Mouse (Mus musculus): ENCODE measurements around the gene Grik2. TPM values are rescaled to one million over a fixed set of nuclear protein-coding genes. Genes with fewer than 3 reads are reported as not detected.

Grik2 gene
- total and polyA plus RNA-seq, 3 experiments: not detected

GRCm38 (mm10) chr10:49794129-49794528, 5.6 kb upstream of the Grik2 start:
- no peaks in the 10 kb centered on the region for H3K9me3 ChIP-seq (replicated peaks; ENCODE audit: insufficient read depth, low read length)
- no peaks in the 10 kb centered on the region for H3K27me3 ChIP-seq (ENCODE audit: control insufficient read depth in 1 of 2, insufficient read depth in 2 of 2, low read length in 2 of 2)
- H3K36me3 ChIP-seq (ENCODE audit: control insufficient read depth in 1 of 2, insufficient read depth in 2 of 2, low read length in 2 of 2): no peaks in the 10 kb centered on the region
- H3K27ac ChIP-seq (ENCODE audit: control insufficient read depth, low read depth, low read length): no peak overlapping the region
- TF ChIP-seq CHD1 (IDR thresholded peaks at IDR 0.05; ENCODE audit: low read depth, low read length): no peak
- no peaks in the 10 kb centered on the region for H3K79me2 ChIP-seq (ENCODE audit: control insufficient read depth, insufficient read depth, low read length, poor library complexity)
- no peaks in the 10 kb centered on the region for H3K4me1 ChIP-seq (ENCODE audit: control insufficient read depth in 1 of 2, insufficient read depth in 2 of 2, low read length in 2 of 2)
- no peak overlapping the region for H3K9ac ChIP-seq (ENCODE audit: control insufficient read depth, low read depth, low read length, poor library complexity, severe bottlenecking)
- no peak overlapping the region for H3K4me3 ChIP-seq (ENCODE audit: control insufficient read depth in 1 of 2, insufficient read depth in 1 of 2, low read depth in 2 of 2, low read length in 2 of 2)
- DNase-seq (ENCODE audit: low read depth, low spot score): no peak

DNA sequence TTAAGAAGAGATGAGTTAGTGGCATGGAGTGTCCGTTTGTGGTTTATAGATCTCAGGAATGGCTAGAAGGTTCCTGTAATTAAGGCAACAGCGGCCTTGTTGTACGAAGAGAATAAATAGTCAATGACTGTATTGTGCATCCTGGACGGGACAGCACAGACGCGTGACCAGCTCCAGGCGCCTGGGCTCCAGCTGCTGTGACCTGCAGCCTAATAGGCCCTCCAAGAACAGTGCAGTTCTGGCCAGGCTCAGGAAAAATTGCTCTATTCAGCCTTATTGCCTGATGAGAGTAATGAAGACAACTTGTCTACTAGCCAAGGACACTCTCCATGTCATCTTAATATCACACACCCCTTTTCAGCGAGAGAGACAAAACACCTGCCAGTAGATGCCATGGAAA, 1.8 kb upstream of the Grik2 start:
- H3K27me3 ChIP-seq (ENCODE audit: control insufficient read depth in 1 of 2, insufficient read depth in 2 of 2, low read length in 2 of 2): no peaks in the 10 kb centered on the region
- H3K9ac ChIP-seq (ENCODE audit: control insufficient read depth, low read depth, low read length, poor library complexity, severe bottlenecking): no peak overlapping the region
- DNase-seq (ENCODE audit: low read depth, low spot score): no peak
- TF ChIP-seq MXI1 (IDR thresholded peaks at IDR 0.05; ENCODE audit: low read depth, low read length) (no peak), KAT2A (conservative IDR thresholded peaks at IDR 0.05; ENCODE audit: low read depth, low read length) (no peak), GATA1 (IDR thresholded peaks at IDR 0.05; ENCODE audit: low read depth, low read length) (no peak), ZKSCAN1 (IDR thresholded peaks at IDR 0.05; ENCODE audit: low read depth, low read length) (no peak), MAZ (IDR thresholded peaks at IDR 0.05; ENCODE audit: low read depth, low read length) (no peak), NELFE (IDR thresholded peaks at IDR 0.05; ENCODE audit: low read depth, low read length) (no peak), GABPA (IDR thresholded peaks at IDR 0.05; ENCODE audit: low read depth, low read length) (no peak), ETS1 (IDR thresholded peaks at IDR 0.05; ENCODE audit: low read depth, low read length) (no peak), MAFK (IDR thresholded peaks at IDR 0.05; ENCODE audit: borderline replicate concordance, low read depth, low read length) (no peak), ZC3H11A (IDR thresholded peaks at IDR 0.05; ENCODE audit: low read depth, low read length) (no peak), MYC (IDR thresholded peaks at IDR 0.05; ENCODE audit: low read depth, low read length) (no peak), MYB (IDR thresholded peaks at IDR 0.05; ENCODE audit: low read depth, low read length) (no peak), RCOR1 (IDR thresholded peaks at IDR 0.05; ENCODE audit: low read depth, low read length) (no peak)
- H3K27ac ChIP-seq (ENCODE audit: control insufficient read depth, low read depth, low read length): no peak overlapping the region
- no peaks in the 10 kb centered on the region for H3K36me3 ChIP-seq (ENCODE audit: control insufficient read depth in 1 of 2, insufficient read depth in 2 of 2, low read length in 2 of 2)
- H3K4me3 ChIP-seq (ENCODE audit: control insufficient read depth in 1 of 2, insufficient read depth in 1 of 2, low read depth in 2 of 2, low read length in 2 of 2): no peak overlapping the region
- H3K4me1 ChIP-seq (ENCODE audit: control insufficient read depth in 1 of 2, insufficient read depth in 2 of 2, low read length in 2 of 2): no peaks in the 10 kb centered on the region
- H3K79me2 ChIP-seq (ENCODE audit: control insufficient read depth, insufficient read depth, low read length, poor library complexity): no peaks in the 10 kb centered on the region
- H3K9me3 ChIP-seq (replicated peaks; ENCODE audit: insufficient read depth, low read length): no peaks in the 10 kb centered on the region

DNA sequence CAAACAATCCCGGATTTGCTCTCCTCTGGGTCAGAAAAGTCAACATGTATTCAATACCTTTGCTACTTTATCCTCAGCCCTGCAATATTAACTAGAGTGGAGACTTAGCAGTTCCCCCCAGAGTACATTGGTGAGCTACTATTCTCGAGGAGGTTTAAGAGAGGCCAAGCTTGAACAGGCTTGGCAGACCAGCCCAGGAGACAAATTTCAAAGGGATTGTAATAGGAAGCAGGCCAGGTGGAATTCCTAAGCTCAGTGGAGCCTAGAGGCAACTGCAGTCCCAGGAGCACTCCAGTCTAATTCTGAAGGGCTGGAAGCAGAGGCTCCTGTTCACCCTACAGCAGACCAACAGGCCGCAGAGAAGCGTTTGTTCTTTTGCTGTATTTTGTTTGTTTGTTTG, 1.1 kb upstream of the Grik2 start:
- Histone ChIP-seq H3K9ac (ENCODE audit: control insufficient read depth, low read depth, low read length, poor library complexity, severe bottlenecking) (no peak overlapping the region), H3K36me3 (ENCODE audit: control insufficient read depth in 1 of 2, insufficient read depth in 2 of 2, low read length in 2 of 2) (no peaks in the 10 kb centered on the region), H3K4me3 (ENCODE audit: control insufficient read depth in 1 of 2, insufficient read depth in 1 of 2, low read depth in 2 of 2, low read length in 2 of 2) (no peak overlapping the region), H3K27ac (ENCODE audit: control insufficient read depth, low read depth, low read length) (no peak overlapping the region), H3K9me3 (replicated peaks; ENCODE audit: insufficient read depth, low read length) (no peaks in the 10 kb centered on the region), H3K4me1 (ENCODE audit: control insufficient read depth in 1 of 2, insufficient read depth in 2 of 2, low read length in 2 of 2) (no peaks in the 10 kb centered on the region), H3K79me2 (ENCODE audit: control insufficient read depth, insufficient read depth, low read length, poor library complexity) (no peaks in the 10 kb centered on the region), H3K27me3 (ENCODE audit: control insufficient read depth in 1 of 2, insufficient read depth in 2 of 2, low read length in 2 of 2) (no peaks in the 10 kb centered on the region)
- DNase-seq (ENCODE audit: low read depth, low spot score): no peak
- TF ChIP-seq MEF2A (IDR thresholded peaks at IDR 0.05; ENCODE audit: extremely low read depth, insufficient replicate concordance, low read depth, low read length, poor library complexity, severe bottlenecking) (no peak), HCFC1 (IDR thresholded peaks at IDR 0.05; ENCODE audit: low read depth, low read length) (no peak), RCOR1 (IDR thresholded peaks at IDR 0.05; ENCODE audit: low read depth, low read length) (no peak), NELFE (IDR thresholded peaks at IDR 0.05; ENCODE audit: low read depth, low read length) (no peak), ZNF384 (IDR thresholded peaks at IDR 0.05; ENCODE audit: low read depth, low read length) (no peak), ZKSCAN1 (IDR thresholded peaks at IDR 0.05; ENCODE audit: low read depth, low read length) (no peak), ELF1 (IDR thresholded peaks at IDR 0.05; ENCODE audit: low read depth, low read length) (no peak), MYC (IDR thresholded peaks at IDR 0.05; ENCODE audit: low read depth, low read length) (no peak), ZMIZ1 (IDR thresholded peaks at IDR 0.05; ENCODE audit: low read depth, low read length) (no peak), MYB (IDR thresholded peaks at IDR 0.05; ENCODE audit: low read depth, low read length) (no peak), JUND (IDR thresholded peaks at IDR 0.05; ENCODE audit: low read depth, low read length) (no peak), MAX (IDR thresholded peaks at IDR 0.05; ENCODE audit: low read length) (no peak), EP300 (IDR thresholded peaks at IDR 0.05; ENCODE audit: low read depth in 1 of 2, low read length in 2 of 2) (no peak), CHD2 (IDR thresholded peaks at IDR 0.05; ENCODE audit: low read length) (no peak), E2F4 (IDR thresholded peaks at IDR 0.05; ENCODE audit: borderline replicate concordance, low read depth, low read length) (no peak)

Data from MEL (cell line).